Mouse (Mus musculus) small intestine, adult 2 months (tissue): Measurements from ENCODE around the gene Podxl.

Experiments
- CTCF ChIP-seq: fragments of 200-500 bp; IDR thresholded peaks from 2 replicates; pipeline ENCODE4 v1.5.1; 2012; ENCODE audit warnings: low read depth, mild to moderate bottlenecking, control low read depth, inconsistent platforms, low read length, moderate library complexity, mixed read lengths; ENCODE audit not compliant: insufficient replicate concordance, insufficient read length; ENCODE audit errors: extremely low read depth
- POLR2A ChIP-seq: fragments of 200-500 bp; IDR thresholded peaks from 2 replicates; pipeline ENCODE4 v1.6.1; 2012; ENCODE audit warnings: low read depth, mild to moderate bottlenecking, control low read depth, inconsistent platforms, low read length, moderate library complexity

- TF ChIP-seq CTCF (no peak), POLR2A (no peak)
Observed at GRCm38 (mm10) chr6:31521491-31522355, 42.1 kb downstream of the Podxl start.
